Mouse (Mus musculus) lung, embryonic 15.5 days (tissue): ENCODE measurements around the gene 1700029I15Rik. TPM values are rescaled to one million over a fixed set of nuclear protein-coding genes. Genes with fewer than 3 reads are reported as not detected.

Source experiments
- ATAC-seq: fragments of 200-750 bp; cut with Nextera tagmentation; 2 replicates; pipeline ENCODE4 v1.8.0; 2017; ENCODE audit warnings: moderate number of reproducible peaks, borderline replicate concordance; ENCODE audit not compliant: low FRiP score, low TSS enrichment; ENCODE audit errors: extremely low read depth
- H3K27ac ChIP-seq: fragments of 300-500 bp; sonication (generic); 2 replicates; pipeline ENCODE4 v1.5.1; 2015; ENCODE audit warnings: moderate library complexity, mild to moderate bottlenecking, inconsistent platforms
- H3K27me3 ChIP-seq: fragments of 300-500 bp; sonication (generic); 2 replicates; pipeline ENCODE4 v1.6.1; 2015; ENCODE audit warnings: inconsistent platforms
- H3K36me3 ChIP-seq: fragments of 300-500 bp; sonication (generic); 2 replicates; pipeline ENCODE4 v1.6.1; 2015; ENCODE audit warnings: inconsistent platforms
- H3K4me1 ChIP-seq: fragments of 300-500 bp; sonication (generic); 2 replicates; pipeline ENCODE4 v1.6.1; 2015; ENCODE audit warnings: inconsistent platforms
- H3K4me2 ChIP-seq: fragments of 300-500 bp; sonication (generic); 2 replicates; pipeline ENCODE4 v1.6.1; 2015; ENCODE audit warnings: inconsistent platforms, mild to moderate bottlenecking, moderate library complexity
- H3K4me3 ChIP-seq: fragments of 300-500 bp; sonication (generic); 2 replicates; pipeline ENCODE4 v1.5.1; 2015; ENCODE audit warnings: mild to moderate bottlenecking, inconsistent platforms
- H3K9ac ChIP-seq: fragments of 300-500 bp; sonication (generic); 2 replicates; pipeline ENCODE4 v1.6.1; 2015; ENCODE audit warnings: inconsistent platforms
- H3K9me3 ChIP-seq: fragments of 300-500 bp; sonication (generic); 2 replicates; pipeline ENCODE4 v1.6.1; 2016; ENCODE audit warnings: inconsistent platforms
- WGBS: fragments of 180-500 bp; shearing (Covaris S2); methylation state at CpG from one replicate; pipeline ENCODE4 v1.1.7; 2015; 5-methylcytosine and 5-hydroxymethylcytosine counted together
- polyA plus RNA-seq: library from polyadenylated mRNA; unstranded; fragments of >200 nt; fragmentation: Nextera tagmentation; extraction: Ambion mirVana; gene quantifications from 2 replicates; pipeline ENCODE4 v1.2.1, GENCODE M21; 2015

1700029I15Rik gene
- polyA plus RNA-seq, 1 experiment from 2014 or later: 2.5 TPM

- Histone ChIP-seq H3K4me2 (no peak overlapping the region), H3K36me3 (peaks cover 53% of the 10 kb centered on the region), H3K27me3 (no peaks in the 10 kb centered on the region), H3K4me1 (peaks cover 46% of the 10 kb centered on the region), H3K9ac (no peak overlapping the region), H3K27ac (peak overlapping the region; percentile 27), H3K9me3 (no peaks in the 10 kb centered on the region), H3K4me3 (no peak overlapping the region)
- 87% methylated on average over 9 of the region's 9 CpGs for WGBS
- ATAC-seq: no peak
These were observed 40.8 kb downstream of the 1700029I15Rik start for GRCm38 (mm10) chr2:92423156-92423555.

DNA sequence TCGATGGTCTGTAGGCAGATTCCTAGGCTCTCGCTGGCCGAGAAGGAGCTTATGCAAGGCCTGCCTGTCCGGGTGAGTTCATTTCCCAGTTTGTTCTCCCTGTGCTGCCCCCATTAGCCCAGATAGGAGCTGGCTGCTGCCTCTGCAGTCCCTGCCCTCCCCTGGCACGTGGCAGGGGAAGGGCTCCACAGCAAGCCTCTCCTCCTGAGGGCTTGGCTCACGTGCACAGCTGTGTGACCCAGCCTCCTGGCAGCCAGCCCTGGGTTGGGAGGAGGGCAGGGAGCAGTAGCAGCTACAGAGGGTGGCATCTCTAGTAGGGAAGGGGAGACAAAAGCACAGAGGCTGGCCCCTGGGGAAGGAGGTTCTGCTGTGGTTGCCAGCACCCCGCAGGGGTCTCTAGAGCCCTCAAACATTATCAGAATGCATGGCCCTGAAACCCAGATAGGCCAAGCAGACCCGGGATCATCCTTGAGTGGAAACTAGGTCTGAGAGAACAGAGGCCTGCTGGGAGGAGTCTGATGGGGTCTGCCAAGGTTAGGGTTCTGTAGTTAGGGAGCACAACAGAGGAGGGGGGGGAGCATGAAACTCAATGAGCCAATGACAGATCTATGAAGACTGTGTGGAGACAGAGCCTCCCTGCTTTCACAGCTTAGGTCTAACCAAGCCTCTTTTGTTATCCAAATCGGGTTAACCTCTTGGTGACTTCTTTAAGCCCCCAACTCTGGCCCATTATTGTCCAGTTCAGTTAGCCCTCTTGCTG lies 41.5 kb downstream of the 1700029I15Rik start:
- peaks cover 46% of the 10 kb centered on the region for H3K36me3 ChIP-seq
- H3K4me2 ChIP-seq: no peak overlapping the region
- H3K27ac ChIP-seq: peak overlapping the region; percentile 90
- peaks cover 53% of the 10 kb centered on the region for H3K4me1 ChIP-seq
- WGBS: 58% methylated on average over 9 of the region's 9 CpGs
- no peak overlapping the region for H3K9ac ChIP-seq
- ATAC-seq: peak; percentile 71
- H3K9me3 ChIP-seq: no peaks in the 10 kb centered on the region
- H3K27me3 ChIP-seq: no peaks in the 10 kb centered on the region
- no peak overlapping the region for H3K4me3 ChIP-seq

- Histone ChIP-seq H3K4me2 (peak overlapping the region; percentile 24; the same call in 1 of the 2 replicates), H3K9ac (no peak overlapping the region), H3K27ac (peak overlapping the region; percentile 90), H3K36me3 (peaks cover 40% of the 10 kb centered on the region), H3K4me3 (no peak overlapping the region), H3K9me3 (no peaks in the 10 kb centered on the region), H3K4me1 (peaks cover 61% of the 10 kb centered on the region), H3K27me3 (no peaks in the 10 kb centered on the region)
- 61% methylated on average over 9 of the region's 9 CpGs for WGBS
- peak; percentile 56 for ATAC-seq
These were observed 42.3 kb downstream of the 1700029I15Rik start for GRCm38 (mm10) chr2:92424462-92425308.

GRCm38 (mm10) chr2:92425366-92425765 lies 43.0 kb downstream of the 1700029I15Rik start:
- Histone ChIP-seq H3K4me2 (no peak overlapping the region), H3K9ac (no peak overlapping the region), H3K27ac (peak overlapping the region; percentile 90), H3K4me1 (peaks cover 67% of the 10 kb centered on the region), H3K27me3 (no peaks in the 10 kb centered on the region), H3K36me3 (peaks cover 33% of the 10 kb centered on the region), H3K9me3 (no peaks in the 10 kb centered on the region), H3K4me3 (no peak overlapping the region)
- WGBS: 73% methylated on average over 4 of the region's 4 CpGs
- ATAC-seq: no peak

DNA sequence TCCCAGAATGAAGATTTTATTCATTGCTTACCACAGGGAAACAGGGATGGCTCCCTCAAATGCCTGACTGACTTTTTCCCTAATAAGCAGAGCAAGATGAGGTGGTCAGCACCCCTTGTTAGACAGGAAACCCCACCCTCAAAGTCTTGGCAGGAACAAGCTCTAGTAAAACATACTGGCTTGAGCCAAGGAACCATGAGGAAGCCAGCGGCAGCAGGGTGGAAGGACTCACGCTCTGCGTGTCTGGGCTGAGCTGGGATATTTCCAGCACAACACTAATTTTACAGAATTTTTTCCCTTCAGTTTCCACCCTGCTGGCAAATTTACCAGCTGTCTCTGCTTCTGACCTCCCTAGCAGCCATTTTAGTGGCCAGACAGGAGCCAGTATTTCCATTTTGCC lies 44.1 kb downstream of the 1700029I15Rik start:
- H3K27me3 ChIP-seq: no peaks in the 10 kb centered on the region
- H3K27ac ChIP-seq: peak overlapping the region; percentile 43
- H3K36me3 ChIP-seq: peaks cover 22% of the 10 kb centered on the region
- ATAC-seq: no peak
- no peak overlapping the region for H3K4me2 ChIP-seq
- no peak overlapping the region for H3K9ac ChIP-seq
- no peak overlapping the region for H3K4me3 ChIP-seq
- no peaks in the 10 kb centered on the region for H3K9me3 ChIP-seq
- H3K4me1 ChIP-seq: peaks cover 77% of the 10 kb centered on the region
- WGBS: 52% methylated on average over 3 of the region's 3 CpGs

DNA sequence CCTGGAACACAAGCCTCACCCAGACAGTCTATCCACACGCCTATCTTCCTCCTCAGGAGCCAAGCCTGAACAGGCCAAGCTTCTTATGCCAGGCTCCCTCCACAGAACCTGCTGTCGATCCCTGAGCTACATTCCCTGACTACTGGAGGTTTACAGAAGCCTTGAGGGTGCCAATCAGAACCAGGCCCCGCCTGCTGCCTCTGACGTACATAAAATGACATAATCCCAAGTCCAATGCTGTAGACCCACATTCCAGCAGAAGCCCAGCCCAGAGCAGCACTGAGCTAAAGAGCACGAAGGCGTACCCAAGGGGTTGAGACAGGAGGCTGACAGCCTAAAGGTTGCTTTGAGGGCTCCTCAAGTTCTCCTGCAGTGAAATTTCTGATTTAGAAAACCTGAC lies 45.5 kb downstream of the 1700029I15Rik start:
- Histone ChIP-seq H3K27me3 (no peaks in the 10 kb centered on the region), H3K36me3 (peaks cover 9% of the 10 kb centered on the region; the same call in 1 of the 2 replicates), H3K4me3 (no peak overlapping the region), H3K9me3 (no peaks in the 10 kb centered on the region), H3K9ac (no peak overlapping the region), H3K4me1 (peaks cover 92% of the 10 kb centered on the region), H3K4me2 (no peak overlapping the region), H3K27ac (peak overlapping the region; percentile 72)
- WGBS: 30% methylated on average over 6 of the region's 6 CpGs
- peak; percentile 62; the same call in 1 of the 2 replicates for ATAC-seq

DNA sequence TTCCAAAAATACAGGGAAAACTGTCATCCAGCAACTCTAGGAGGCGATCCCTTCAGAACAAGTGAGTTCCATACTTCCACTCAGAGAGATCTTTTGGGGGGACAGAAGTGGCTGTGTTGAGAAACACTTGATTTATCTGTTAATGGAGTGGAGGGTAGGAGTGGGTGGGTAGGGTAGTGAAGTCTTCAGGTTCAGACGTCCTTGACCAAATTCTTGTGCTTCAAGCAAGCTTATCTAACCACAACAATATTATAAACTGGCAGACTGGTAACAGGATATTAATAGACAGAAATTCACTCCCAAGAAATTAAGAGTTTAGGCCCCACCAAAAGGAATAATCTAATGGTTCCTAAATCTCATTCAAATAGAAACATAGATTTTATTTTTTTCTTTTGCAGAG lies 47.8 kb downstream of the 1700029I15Rik start:
- Histone ChIP-seq H3K27ac (peak overlapping the region; percentile 66; the same call in 1 of the 2 replicates), H3K9ac (no peak overlapping the region), H3K4me3 (no peak overlapping the region), H3K4me1 (peaks cover 84% of the 10 kb centered on the region), H3K27me3 (no peaks in the 10 kb centered on the region), H3K9me3 (no peaks in the 10 kb centered on the region), H3K36me3 (no peaks in the 10 kb centered on the region), H3K4me2 (no peak overlapping the region)
- 50% methylated on average over 2 of the region's 2 CpGs for WGBS
- no peak for ATAC-seq

- no peaks in the 10 kb centered on the region for H3K9me3 ChIP-seq
- H3K4me1 ChIP-seq: peaks cover 76% of the 10 kb centered on the region
- ATAC-seq: peak; percentile 20; the same call in 1 of the 2 replicates
- no peaks in the 10 kb centered on the region for H3K36me3 ChIP-seq
- peak overlapping the region; percentile 66 for H3K27ac ChIP-seq
- peak overlapping the region; percentile 37 for H3K9ac ChIP-seq
- WGBS: 46% methylated on average over 21 of the region's 21 CpGs
- peak overlapping the region; percentile 92 for H3K4me3 ChIP-seq
- no peaks in the 10 kb centered on the region for H3K27me3 ChIP-seq
- H3K4me2 ChIP-seq: peak overlapping the region; percentile 84
These were observed 48.6 kb downstream of the 1700029I15Rik start for GRCm38 (mm10) chr2:92430723-92431541.

- Histone ChIP-seq H3K4me3 (peak overlapping the region; percentile 92), H3K4me1 (peaks cover 69% of the 10 kb centered on the region), H3K27me3 (no peaks in the 10 kb centered on the region), H3K9ac (peak overlapping the region; percentile 37), H3K4me2 (peak overlapping the region; percentile 84), H3K9me3 (no peaks in the 10 kb centered on the region), H3K36me3 (no peaks in the 10 kb centered on the region), H3K27ac (peak overlapping the region; percentile 66)
- WGBS: 23% methylated on average over 11 of the region's 11 CpGs
- no peak for ATAC-seq
These were observed 49.4 kb downstream of the 1700029I15Rik start for GRCm38 (mm10) chr2:92431611-92432179.

GRCm38 (mm10) chr2:92432299-92433295 lies 50.3 kb downstream of the 1700029I15Rik start:
- ATAC-seq: no peak
- H3K36me3 ChIP-seq: no peaks in the 10 kb centered on the region
- 18% methylated on average over 17 of the region's 17 CpGs for WGBS
- H3K27ac ChIP-seq: peak overlapping the region; percentile 66
- no peaks in the 10 kb centered on the region for H3K9me3 ChIP-seq
- peaks cover 63% of the 10 kb centered on the region for H3K4me1 ChIP-seq
- H3K27me3 ChIP-seq: no peaks in the 10 kb centered on the region
- H3K9ac ChIP-seq: peak overlapping the region; percentile 82
- H3K4me2 ChIP-seq: peak overlapping the region; percentile 84
- peak overlapping the region; percentile 92 for H3K4me3 ChIP-seq
